Mouse (Mus musculus) cerebellum, adult 18-20 months (tissue): ENCODE measurements around the gene Spem1.

Experiments used
- DNase-seq, 2 experiments: peaks; one replicate each; pipeline ENCODE4 v3.0.0; 2021

Gene Spem1

DNA sequence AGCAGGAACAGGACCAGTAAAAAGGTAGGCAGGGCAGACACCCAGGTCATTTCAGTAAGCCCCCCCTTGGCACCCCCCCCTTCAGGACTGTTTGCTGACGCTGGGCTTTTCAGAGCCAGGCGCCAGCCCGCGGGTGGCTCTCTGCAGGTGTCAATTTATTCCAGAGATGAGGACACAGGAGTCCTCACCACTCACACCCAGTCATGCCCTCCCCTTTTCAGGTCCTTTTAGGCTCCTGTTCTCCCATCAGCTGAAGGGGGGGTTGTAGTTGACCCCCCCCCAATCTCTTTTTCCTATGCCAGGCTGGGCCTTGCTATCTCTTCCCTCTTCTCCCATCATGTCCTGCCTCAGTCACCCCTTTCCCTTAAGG is 14.0 kb upstream of the Spem1 start:
- no peak for DNase-seq

DNA sequence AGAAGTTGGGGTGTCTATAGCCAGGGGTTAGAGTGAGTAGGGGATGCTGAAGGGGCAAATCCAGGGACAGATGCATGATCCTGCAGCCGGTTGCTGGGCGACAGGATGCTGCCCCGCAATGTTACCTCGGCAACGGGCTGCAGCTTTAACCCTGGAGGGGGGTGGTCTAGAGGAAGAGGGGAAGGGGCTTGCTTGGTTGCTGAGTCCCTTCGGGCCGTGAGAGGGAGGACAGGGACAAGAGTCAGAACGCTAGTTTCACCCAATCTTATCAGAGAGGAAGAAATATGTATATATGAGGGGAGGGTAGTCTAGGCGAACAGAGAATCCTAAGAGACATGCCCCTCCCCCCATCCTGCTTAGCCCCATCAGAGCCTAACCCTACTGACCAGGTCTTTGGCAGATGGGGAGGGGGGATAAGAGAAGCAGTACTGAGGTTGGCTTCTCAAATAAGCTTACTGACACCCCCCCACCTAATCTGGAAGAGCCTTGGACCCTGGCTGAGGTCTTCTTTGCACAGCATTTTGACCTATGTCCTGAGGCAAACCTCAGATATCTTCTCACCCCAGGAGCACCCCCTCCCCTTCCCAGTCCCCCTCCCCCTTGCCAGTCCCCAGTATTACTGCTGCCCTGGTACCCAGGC is 13.5 kb upstream of the Spem1 start:
- DNase-seq: no peak

DNA sequence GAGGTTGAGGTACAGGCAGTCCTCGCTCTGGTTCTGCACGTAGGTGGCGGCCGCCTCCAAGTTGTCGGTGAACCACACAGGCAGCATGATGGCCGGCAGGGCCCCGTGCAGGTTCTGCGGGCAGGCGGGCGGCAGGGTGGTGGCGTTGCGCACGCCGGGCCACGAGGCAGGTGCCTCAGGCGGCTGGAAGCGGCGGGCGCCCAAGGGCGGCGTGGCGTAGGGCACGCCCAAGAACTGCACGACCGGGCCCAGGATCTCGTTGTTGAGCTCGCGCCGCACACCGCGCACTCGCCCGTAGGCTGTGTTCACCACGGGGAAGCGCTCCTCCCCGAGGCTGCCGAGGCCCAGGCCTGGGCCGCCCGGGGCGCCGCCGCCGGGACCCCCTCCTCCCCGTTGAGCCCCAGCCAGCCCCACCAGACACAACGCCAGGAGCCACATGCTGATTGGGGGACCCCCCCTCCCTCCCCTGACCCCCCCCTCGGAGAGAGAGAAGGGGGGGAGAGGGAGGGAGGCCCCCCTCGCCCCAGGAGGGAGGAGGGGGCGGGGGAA is 12.1 kb upstream of the Spem1 start:
- peak; percentile 31 to 58 for DNase-seq

DNA sequence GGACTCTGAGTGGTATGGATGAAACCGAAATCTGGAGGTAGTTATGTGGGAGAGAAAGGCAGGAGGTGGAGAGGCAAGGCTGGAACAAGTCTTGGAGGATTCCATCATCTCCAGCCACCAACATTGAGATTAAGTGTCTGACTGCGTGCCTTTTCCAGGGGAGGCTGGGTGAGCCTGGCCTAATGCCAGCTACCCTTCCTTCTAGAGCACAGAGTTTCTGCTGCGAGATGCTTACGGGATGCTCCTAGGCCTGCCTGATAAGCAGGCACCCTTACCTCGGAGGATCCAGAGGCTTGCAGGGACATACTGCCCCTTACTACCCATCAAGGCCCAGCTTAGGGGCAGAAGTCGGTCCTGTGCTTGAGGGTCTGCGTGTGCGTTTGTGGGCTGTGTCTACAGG is 11.6 kb upstream of the Spem1 start:
- DNase-seq: no peak

DNA sequence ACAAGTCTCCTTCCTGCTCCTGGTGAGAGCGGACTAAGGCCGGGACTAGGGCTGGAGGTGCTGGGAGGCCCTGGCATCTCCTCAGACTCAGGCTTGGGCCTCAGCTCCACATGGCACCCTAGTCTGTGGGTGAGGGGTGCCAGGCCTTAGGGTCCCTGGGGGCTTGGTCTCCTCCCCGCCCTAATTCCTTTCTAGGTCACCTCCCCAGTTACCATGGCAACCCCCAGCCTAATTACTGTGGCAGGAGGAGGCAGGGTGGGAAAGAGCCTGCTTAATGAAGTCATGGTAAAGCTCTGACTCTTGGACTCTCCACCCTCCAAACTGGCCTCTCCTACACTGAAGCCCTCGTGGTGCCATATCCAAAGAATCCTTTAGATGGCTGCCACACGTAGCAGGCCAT is 6.9 kb upstream of the Spem1 start:
- DNase-seq: no peak

DNA sequence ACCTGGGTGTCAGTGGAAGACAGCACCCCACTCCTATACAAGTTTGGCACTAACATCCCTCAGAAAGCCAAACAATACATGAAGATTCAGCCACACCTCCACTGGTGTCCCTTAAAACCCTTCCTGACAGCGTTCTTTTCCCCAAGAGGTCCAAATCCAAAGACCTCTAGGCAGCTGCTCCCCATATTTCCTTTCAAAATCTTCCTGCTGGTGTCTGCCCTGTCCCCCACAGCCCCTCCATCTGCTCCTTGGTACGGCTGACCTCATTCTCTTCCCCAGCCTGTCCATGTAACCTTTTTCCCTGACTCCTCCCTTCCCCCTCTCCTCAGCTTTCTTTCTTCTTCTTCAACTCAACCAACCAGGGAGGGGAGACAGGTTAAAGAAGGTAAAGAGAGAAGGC is 1.5 kb upstream of the Spem1 start:
- no peak for DNase-seq

DNA sequence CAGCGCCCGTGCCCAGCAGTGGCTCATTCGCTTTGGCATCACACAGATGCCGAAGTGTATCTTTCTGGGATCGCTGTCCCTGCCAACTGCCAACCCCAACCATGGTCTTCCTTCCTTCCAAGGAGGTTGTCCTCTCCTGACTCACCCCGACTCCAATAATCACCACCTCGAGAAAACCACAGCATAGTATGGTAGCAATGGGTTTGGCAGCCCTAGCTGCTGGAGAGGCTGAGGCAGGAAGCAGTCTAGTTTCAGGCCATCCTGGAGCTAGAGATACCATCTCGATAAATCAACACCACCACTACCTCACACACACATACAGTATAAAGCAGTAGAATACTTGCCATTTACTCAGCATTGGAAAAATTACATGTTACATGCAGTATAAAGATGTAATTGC is 3.1 kb downstream of the Spem1 start:
- DNase-seq: no peak

DNA sequence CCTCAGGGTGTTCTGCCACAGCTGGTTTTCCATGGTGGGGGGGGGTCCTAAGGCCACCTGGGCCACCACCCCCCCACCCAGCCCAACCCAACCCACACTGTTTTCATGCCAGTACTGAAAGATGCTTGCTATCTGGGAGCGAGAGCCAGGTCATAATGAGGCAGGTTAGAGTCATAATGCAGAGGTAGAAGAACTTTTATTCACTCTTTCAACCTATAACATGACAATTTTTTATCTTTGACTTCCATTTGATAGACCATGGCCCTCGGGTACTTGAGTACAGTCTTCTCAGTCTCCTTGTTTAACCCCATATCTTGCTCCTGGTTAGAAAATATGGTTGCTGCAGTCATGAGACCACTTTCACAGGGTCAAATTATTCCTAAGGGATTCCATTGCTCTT is 3.6 kb downstream of the Spem1 start, which contains the start of gene Spem2:
TSS of gene Spem2 (minus strand) at position 101 of the 400 bp plus-strand sequence.
- DNase-seq: no peak

DNA sequence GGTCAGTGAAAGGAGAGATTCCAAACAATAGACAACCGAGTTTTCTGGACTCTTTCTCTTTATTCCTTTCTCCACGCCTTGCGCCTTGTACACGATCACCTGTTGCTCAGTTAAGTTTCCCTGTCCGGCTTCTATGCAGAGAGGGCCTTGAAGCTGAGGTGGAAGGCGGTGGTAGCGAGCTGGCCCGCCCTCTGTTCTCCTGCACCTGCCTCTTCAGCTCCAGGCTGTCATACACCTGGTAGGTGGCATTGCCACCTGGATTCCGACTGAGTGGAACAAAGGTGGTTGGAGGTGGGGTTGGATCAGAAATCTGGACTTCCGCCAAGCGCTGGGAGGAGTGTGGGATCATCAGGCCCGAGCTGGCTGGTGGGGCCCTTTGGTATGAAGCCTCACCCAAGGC is 5.5 kb downstream of the Spem1 start:
- DNase-seq: no peak

DNA sequence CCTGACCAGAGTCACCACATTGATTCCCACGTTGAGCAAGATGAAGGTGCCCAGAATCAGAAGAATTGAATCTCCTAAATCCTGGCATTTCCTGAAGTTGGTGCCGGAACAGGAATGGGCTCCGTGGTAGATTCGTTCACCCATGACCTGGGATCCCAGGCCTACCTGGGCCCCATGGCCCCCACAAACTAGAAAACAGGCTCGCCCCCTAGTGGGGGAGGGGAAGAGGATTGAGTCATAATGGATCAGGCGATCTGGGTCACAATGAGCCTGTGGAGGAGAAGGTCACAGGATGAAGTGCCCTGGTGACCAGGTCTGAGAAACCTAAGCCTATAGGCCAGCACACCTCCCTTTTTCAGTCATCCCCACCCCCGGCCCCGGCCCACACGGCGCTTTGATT is 6.8 kb downstream of the Spem1 start, which contains the start of gene Gm39566:
TSS of gene Gm39566 (minus strand) at position 144 of the 400 bp plus-strand sequence.
- DNase-seq: no peak

DNA sequence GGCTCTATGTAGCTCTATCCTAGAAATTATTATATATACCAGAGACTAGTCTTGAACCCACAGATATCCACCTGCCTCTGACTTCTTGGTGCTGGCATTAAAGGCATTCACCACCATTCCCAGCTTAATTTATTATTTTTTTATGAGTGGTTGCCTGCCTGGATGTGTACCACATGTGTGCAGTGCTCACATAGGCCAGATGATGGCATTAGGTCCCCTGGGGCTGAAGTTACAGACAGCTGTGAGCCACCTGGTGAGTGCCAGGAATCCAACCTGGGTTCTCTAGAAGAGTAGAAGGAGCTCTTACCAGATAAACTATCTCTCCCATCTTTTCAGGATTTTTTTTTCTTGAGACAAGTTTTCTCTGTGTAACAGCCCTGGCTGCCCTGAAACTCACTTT is 11.7 kb downstream of the Spem1 start:
- no peak for DNase-seq

DNA sequence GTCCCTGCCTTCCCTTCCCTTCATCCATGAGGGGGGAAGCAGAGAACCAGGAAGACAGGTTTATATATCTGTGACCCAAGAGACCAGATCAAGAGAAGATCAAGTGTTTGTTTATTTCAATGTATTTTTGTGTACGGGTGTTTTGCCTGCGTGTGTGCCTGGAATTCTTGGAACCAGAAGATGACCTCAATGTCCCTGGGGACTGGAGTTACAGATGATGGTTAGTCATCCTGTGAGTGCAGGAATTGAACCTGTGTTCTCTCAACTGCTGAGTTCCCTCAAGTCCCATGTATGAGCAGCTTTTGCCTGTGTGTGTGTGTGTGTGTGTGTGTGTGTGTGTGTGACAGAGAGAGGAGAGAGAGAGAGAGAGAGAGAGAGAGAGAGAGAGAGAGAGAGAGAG is 14.3 kb downstream of the Spem1 start:
- DNase-seq: no peak

DNA sequence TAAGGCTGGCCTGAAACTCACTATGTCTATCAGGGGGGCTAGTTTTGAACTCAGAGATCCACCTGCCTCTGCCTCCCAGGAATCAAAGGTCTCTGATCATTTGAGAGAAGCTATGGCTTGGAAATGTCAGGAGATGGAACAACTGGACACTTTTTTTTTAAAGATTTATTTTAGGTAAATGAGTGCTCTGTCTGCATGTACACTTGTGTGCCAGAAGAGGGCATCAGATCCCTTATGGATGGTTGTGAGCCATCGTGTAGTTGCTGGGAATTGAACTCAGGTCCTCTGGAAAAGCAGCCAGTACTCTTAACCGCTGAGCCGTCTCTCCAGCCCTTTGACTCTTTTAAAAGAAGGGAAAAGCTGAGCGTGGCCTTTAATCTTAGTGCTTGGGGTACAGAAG is 15.6 kb downstream of the Spem1 start:
- no peak for DNase-seq

DNA sequence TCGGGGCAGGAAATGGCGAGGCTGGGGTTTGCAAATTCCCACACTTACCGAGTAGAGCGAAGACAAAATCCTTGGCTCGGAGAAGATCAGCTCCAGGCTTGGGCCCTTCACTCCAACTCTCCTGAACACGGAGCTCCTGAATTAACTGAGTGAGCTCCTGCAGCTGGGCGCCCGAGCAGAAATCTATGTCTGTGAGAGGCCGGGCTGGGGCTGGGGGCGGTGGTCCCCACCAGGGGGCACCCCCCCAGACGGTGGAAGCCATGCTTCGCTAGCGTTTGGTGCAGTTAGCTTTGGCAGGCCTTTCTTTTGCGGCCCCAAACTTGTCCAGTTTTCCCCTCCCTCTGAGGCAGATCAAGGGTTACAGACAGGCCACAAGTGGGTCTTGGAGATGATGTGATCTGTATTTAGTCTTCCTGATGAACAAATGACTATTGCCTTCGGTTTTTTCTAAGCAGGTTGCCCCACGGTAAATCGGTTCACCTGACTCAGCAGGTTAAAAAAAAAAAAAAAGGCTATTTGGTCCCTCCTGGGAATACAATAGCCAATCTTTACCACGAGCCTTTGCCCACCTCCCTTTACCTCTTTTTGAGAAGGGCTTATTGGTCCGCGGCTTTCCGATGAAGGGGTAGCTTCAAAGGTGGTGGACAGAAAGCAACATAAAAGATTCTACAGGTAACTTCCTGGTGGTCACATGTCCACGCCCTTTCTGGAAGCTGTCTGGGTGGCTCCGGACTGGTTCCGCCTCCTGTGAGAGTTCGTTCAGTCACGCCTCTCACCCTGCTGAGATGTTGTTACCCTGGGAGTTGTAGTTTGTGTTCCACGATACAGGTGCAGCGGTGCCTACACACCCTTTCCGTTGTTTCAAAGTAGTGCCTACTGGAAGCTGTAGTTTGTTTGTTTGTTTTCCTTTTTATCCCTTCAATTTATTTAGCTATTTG is 16.7 kb downstream of the Spem1 start, which contains the start of gene Tmem102:
TSS of gene Tmem102 (minus strand) at position 653 of the 938 bp plus-strand sequence.
- no peak for DNase-seq

DNA sequence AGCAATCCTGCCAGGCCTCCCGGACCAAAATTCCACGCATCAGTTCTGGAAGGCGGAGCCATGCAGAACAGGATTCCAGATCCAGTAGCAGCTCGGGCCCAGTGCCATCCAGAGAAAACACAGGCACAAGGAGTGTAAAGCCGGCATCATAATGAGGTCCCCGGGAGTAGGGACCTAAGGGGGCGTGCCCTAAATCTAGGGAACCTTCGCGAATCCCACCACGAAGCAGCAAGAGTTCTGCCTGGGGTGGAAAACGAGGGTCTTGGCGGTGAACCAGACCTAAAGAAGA is 17.4 kb downstream of the Spem1 start:
- no peak for DNase-seq

DNA sequence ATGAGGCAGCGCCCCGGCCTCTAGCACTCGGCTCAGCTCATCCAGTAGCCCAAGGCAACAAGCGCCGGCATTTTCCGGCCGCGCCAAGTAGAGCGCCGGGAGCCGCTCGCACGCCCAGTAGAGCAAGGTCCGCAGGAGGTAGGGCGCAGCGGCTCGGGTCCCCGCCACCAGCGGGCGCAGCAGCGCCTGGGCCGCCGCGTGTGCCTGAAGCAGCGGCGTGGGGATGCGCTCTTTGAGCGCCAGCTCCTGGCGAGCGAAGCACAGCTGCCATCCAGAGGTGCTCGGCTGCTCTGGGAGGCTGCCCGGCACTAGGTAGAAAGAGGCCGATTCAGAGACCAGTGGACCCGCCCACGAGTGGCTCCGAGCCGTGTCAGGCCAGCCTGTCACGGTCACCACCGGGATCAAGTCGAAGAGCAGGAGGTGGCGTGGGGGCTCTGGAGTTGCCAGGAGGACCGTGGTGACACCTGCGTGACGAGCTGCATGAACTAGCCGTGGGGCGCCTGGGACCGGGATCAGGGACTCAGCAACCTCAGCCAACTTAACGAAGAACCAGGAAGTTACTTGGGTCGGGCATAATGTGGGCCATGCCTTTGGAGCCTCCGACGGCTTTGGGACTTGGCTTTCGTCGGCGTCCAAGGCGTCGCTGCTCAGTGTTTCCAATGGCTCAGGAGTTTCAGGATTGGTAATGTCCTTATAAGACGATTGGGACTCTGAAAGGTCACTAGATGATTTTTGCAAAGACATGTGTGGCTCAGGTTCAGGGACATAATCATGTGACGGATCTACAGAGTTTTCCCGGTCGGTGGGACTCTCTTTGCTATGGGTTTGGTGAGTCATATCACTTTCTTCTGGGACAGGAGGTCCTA is 18.0 kb downstream of the Spem1 start:
- peak; percentile 50 to 65 for DNase-seq

DNA sequence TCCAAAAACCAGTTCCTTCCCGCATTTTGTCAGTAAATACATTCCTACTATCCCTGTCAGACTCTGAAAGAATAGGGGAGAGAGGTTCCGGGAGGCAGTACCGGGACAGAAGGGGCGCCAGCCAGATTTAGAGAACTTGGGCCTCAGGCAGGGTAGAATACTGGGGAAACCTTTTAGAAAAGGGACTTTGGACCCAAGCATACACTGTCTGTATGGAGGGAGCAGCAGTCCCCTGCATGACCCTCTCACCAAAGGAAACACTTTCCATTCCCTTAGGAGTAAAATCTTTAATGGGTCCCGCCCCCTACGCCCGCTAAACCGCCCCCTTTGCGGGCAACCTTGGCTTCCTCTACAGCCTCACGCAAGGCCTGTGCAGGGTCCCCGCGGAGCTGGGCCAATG is 18.7 kb downstream of the Spem1 start:
- peak in 1 of 2 experiments; percentile 31 for DNase-seq

DNA sequence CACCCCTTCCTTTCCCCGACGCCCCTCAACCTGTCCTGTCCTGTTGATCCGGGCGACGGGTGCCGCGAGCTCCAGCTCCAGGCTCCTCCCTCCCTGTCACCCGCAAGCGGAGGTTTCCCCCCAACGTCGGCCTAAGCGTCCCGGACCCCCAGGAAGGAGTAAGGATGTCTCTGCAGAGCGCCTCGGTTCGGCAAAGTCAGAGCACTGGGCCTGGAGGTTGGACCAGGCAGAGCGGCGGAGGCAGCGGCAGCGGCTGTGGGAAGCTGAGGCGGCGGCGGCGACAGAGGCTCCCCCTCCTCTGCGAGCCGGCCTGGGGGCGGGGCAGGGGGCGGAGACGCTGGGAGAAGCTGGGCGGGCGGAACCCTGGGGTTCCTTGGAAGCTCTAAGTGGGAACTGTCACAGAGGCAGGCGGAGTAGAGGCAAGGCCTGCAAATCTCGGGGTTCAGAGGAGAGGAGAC is 19.3 kb downstream of the Spem1 start:
- peak; percentile 58 to 64 for DNase-seq

DNA sequence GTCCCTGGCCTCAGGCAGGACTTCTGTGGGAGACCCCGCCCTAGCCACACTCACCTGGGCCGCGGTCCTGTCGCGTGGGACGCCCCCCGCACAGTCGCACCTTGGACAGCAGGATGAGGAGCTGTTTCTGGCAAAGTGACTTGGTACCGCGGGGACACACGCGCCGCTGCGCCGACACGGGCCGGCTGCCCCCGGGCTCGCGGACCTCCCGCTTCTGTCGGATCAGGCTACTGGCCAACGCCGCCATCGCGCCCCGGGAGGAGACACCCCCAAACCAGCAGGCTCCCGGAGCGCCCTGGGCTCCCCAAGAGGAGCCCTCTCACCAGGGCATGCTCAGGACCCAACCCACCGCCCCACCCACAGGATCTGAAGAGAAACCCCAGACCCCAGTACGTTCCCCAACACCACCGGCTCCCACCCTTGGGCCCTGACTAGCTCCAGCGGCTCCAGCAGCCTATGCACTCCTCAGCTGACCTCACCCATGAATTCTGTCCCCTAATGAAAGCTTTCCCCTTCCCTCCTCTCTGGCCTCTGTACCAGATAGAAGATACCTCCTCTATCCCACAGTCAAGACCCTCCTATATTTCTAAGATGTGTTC is 20.5 kb downstream of the Spem1 start, which contains the start of gene Fgf11:
TSS of gene Fgf11 (minus strand) at position 479 of the 599 bp plus-strand sequence.
- peak in 1 of 2 experiments; percentile 19 for DNase-seq

DNA sequence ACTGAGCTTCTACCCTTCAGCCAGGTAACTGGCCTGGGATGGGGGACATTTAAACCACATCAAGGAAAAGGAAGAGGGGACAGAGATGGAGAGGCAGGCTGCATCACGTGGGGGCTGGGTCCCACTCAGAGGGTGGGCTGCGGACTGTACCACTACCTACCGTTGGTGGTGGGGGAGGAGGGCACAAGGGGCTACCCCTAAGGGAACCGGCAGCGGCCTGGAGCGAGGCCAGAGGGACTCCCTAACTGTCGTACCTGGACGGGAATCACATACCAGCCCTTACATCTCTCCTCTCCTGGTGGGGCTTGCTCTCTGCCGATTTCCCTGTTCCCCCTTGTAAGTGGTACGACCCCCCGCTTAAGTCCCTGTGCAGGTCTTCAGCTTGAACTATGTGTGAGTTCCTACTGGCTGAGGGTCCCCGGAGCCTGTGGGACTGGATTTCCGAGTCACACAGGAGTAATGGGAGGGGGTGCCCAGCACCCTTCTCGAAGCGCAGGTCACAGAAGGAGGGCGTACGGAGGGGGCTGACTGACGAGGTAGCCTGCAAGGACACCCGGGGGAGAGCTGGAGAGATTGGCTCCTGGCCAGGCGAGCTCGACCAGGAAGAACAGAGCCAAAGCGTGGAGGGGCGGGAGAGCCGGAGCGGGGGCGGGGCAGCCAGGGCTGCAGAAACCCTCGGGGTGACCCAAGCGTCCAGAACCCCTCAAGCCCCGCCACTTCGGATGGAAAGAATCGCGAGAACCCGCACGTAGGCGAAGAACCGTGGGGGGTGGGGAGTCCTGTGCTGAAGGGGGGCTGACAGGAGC is 21.4 kb downstream of the Spem1 start:
- peak in 1 of 2 experiments; percentile 35 for DNase-seq

DNA sequence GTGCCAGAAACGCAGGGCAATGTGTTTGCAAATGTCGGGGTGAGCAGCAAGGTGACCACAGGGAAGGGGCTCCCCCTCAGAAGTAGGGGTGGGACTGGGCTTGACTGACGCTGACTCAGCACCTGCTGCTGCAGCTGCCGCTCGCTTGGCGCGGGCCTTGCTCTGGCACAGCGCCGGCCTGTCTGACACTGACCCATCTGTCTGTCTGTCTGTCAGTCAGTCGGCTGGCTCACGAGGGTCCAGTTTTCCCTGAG is 21.9 kb downstream of the Spem1 start:
- DNase-seq: peak in 1 of 2 experiments; percentile 30
